Mouse (Mus musculus): ENCODE measurements around the gene Slc16a14.

- TF ChIP-seq CTCF (IDR thresholded peaks at IDR 0.05; ENCODE audit: extremely low read depth, insufficient read depth, low read length) (no peak), POLR2A (IDR thresholded peaks at IDR 0.05; ENCODE audit: extremely low read depth, insufficient read depth, low read length) (no peak)
Observed at GRCm38 (mm10) chr1:84952456-84953181, 17.7 kb upstream of the Slc16a14 start.

Data from cortical plate, adult 2 months (tissue).